Mouse (Mus musculus) intestine, postnatal 0 days (tissue): ENCODE measurements around the gene Hba-x. TPM values are rescaled to one million over a fixed set of nuclear protein-coding genes. Genes with fewer than 3 reads are reported as not detected.
A peak's percentile ranks its signal among the peaks of the same experiment; 100 is the strongest.

ENCODE experiments used
- ATAC-seq: fragments of 200-750 bp; cut with Nextera tagmentation; 2 replicates; pipeline ENCODE4 v1.8.0; 2017; ENCODE audit warnings: mild to moderate bottlenecking, moderate TSS enrichment, moderate library complexity
- H3K27ac ChIP-seq: fragments of 300-500 bp; sonication (generic); 2 replicates; pipeline ENCODE4 v1.5.1; 2014; ENCODE audit warnings: mild to moderate bottlenecking, low read depth, low read length, moderate library complexity
- H3K27me3 ChIP-seq: fragments of 300-500 bp; sonication (generic); replicated peaks from 2 replicates; pipeline ENCODE4 v1.6.1; 2014; ENCODE audit warnings: low read length, mixed read lengths; ENCODE audit not compliant: control insufficient read depth, insufficient read depth
- H3K36me3 ChIP-seq: fragments of 300-500 bp; sonication (generic); 2 replicates; pipeline ENCODE4 v1.6.1; 2014; ENCODE audit warnings: mild to moderate bottlenecking, moderate library complexity; ENCODE audit not compliant: control insufficient read depth, insufficient read depth
- H3K4me1 ChIP-seq: fragments of 300-500 bp; sonication (generic); replicated peaks from 2 replicates; pipeline ENCODE4 v1.6.1; 2014; ENCODE audit warnings: antibody characterized with exemption, low read length, mixed read lengths; ENCODE audit not compliant: control insufficient read depth, insufficient read depth
- H3K4me2 ChIP-seq: fragments of 300-500 bp; sonication (generic); replicated peaks from 2 replicates; pipeline ENCODE4 v1.6.1; 2014; ENCODE audit warnings: low read depth, mild to moderate bottlenecking, moderate library complexity
- H3K4me3 ChIP-seq: fragments of 300-500 bp; sonication (generic); 2 replicates; pipeline ENCODE4 v1.5.1; 2014; ENCODE audit warnings: low read depth, low read length
- H3K9ac ChIP-seq: fragments of 300-500 bp; sonication (generic); 2 replicates; pipeline ENCODE4 v1.6.1; 2014; ENCODE audit warnings: mild to moderate bottlenecking, low read depth, low read length
- H3K9me3 ChIP-seq: fragments of 300-500 bp; sonication (generic); 2 replicates; pipeline ENCODE4 v1.6.1; 2016; ENCODE audit warnings: mixed run types; ENCODE audit not compliant: control insufficient read depth
- CTCF ChIP-seq: sonication (generic); IDR thresholded peaks from 2 replicates; pipeline ENCODE4 v1.5.1; 2016; ENCODE audit warnings: low read depth, mild to moderate bottlenecking, control low read depth, antibody characterized with exemption, moderate library complexity
- WGBS: fragments of 180-500 bp; shearing (Covaris S2); extraction: QIAGEN DNeasy Blood & Tissue Kit; methylation state at CpG from one replicate; pipeline ENCODE4 v1.1.7; 2014; 5-methylcytosine and 5-hydroxymethylcytosine counted together
- polyA plus RNA-seq: library from polyadenylated mRNA; unstranded; fragments of >200 nt; fragmentation: Nextera tagmentation; extraction: Ambion mirVana; gene quantifications from 2 replicates; pipeline ENCODE4 v1.2.1, GENCODE M21; 2015

The Hba-x gene
- polyA plus RNA-seq, 1 experiment from 2014 or later, result 0.23 TPM

- no peak for ATAC-seq
- Histone ChIP-seq H3K27ac (no peak overlapping the region), H3K4me1 (0 out of 2 replicates have a peak, but pooled peaks cover 2% of the 10 kb centered on the region), H3K27me3 (no peaks in the 10 kb centered on the region), H3K9me3 (no peaks in the 10 kb centered on the region), H3K36me3 (peaks cover 42% of the 10 kb centered on the region), H3K4me3 (no peak overlapping the region), H3K9ac (no peak overlapping the region), H3K4me2 (no peak overlapping the region)
- WGBS, result 87% methylated on average over 3 of the region's 3 CpGs
- no peak for TF ChIP-seq CTCF
Measured at GRCm38 (mm10) chr11:32237411-32237795, 38.8 kb upstream of the Hba-x start.

DNA sequence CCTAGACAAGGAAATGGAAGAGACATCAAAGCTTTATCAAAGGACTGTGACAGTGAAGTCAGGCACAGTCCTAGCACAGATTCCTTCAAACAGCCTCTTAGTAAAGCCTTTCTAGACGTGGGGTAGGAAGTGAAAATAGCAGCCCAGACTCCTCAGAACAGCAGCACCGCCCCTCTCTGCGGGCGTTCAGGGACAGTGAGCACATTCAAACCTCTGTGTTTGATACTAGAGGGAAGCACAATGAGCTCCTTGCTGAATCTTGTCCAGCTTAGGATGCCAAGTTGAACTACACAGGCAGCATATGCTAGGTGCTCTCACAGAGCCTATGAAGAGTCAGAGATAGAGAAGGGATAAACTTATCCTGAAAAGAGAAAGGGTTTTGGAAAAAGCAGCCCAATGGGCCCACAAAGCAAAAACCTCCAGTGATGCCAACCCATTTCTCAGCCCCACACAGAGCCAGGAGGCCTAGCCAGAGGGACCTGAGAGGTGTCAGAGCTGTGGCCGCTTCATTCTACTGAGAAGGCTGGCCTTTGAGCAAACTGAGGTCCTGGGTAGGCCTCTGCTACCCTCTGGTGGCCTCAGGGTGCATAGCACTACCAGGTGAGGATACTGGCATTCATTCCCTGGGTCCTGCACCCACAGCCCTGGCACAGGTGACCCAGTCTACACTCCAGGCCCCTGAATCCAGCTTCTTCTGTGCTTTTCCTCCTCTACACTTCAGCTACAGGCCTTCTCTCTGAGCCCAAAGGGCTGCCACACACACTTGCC lies 37.9 kb upstream of the Hba-x start:
- Histone ChIP-seq H3K9me3 (no peaks in the 10 kb centered on the region), H3K4me2 (no peak overlapping the region), H3K27me3 (no peaks in the 10 kb centered on the region), H3K4me1 (peaks cover 2% of the 10 kb centered on the region; the same call in 1 of the 2 replicates), H3K9ac (no peak overlapping the region), H3K4me3 (no peak overlapping the region), H3K36me3 (peaks cover 48% of the 10 kb centered on the region), H3K27ac (no peak overlapping the region)
- peak; percentile 99 for TF ChIP-seq CTCF
- whole genome bisulfite sequencing, result 62% methylated on average over 5 of the region's 5 CpGs
- ATAC-seq, result peak; percentile 46; the same call in 1 of the 2 replicates

- Histone ChIP-seq H3K9me3 (no peaks in the 10 kb centered on the region), H3K36me3 (peaks cover 39% of the 10 kb centered on the region), H3K27ac (peak overlapping the region; percentile 87), H3K4me1 (peaks cover 2% of the 10 kb centered on the region; the same call in 1 of the 2 replicates), H3K4me3 (no peak overlapping the region), H3K9ac (peak overlapping the region; percentile 22; the same call in 1 of the 2 replicates), H3K27me3 (no peaks in the 10 kb centered on the region), H3K4me2 (no peak overlapping the region)
- peak; percentile 84 for ATAC-seq
- TF ChIP-seq CTCF, result no peak
Measured at GRCm38 (mm10) chr11:32241391-32241790, 34.8 kb upstream of the Hba-x start.

DNA sequence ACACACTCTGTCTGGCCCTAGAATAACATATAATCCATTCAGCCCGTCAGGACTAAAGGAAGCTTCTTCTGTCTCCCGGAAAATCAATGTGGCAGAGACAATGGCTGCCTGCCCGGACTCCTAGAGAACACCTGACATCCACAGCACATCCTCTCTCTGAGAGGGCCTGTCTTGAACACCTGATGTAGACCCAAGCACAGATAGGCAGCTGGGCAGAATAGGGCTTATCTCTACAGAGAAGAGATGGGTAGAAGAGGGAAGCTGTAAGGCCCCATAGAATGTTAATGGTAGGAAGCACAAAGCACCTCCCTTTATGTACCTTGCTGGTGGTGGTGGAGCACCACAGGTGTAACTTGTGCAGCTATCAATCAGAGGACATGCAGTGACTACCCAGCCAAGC lies 34.0 kb upstream of the Hba-x start:
- no peaks in the 10 kb centered on the region for H3K9me3 ChIP-seq
- ATAC-seq, result no peak
- TF ChIP-seq CTCF, result no peak
- no peak overlapping the region for H3K4me2 ChIP-seq
- H3K36me3 ChIP-seq, result peaks cover 46% of the 10 kb centered on the region
- peak overlapping the region; percentile 87 for H3K27ac ChIP-seq
- no peak overlapping the region for H3K4me3 ChIP-seq
- H3K4me1 ChIP-seq, result peaks cover 2% of the 10 kb centered on the region; the same call in 1 of the 2 replicates
- no peak overlapping the region for H3K9ac ChIP-seq
- no peaks in the 10 kb centered on the region for H3K27me3 ChIP-seq
- 75% methylated on average over 3 of the region's 3 CpGs for WGBS

GRCm38 (mm10) chr11:32243205-32243955 lies 32.8 kb upstream of the Hba-x start:
- Histone ChIP-seq H3K27me3 (no peaks in the 10 kb centered on the region), H3K4me2 (no peak overlapping the region), H3K9me3 (no peaks in the 10 kb centered on the region), H3K4me1 (peaks cover 2% of the 10 kb centered on the region; the same call in 1 of the 2 replicates), H3K27ac (no peak overlapping the region; the same call in 1 of the 2 replicates), H3K9ac (no peak overlapping the region), H3K4me3 (no peak overlapping the region), H3K36me3 (peaks cover 58% of the 10 kb centered on the region)
- ATAC-seq, result no peak
- 65% methylated on average over 7 of the region's 7 CpGs for WGBS
- no peak for TF ChIP-seq CTCF

GRCm38 (mm10) chr11:32244064-32244463 lies 32.1 kb upstream of the Hba-x start:
- Histone ChIP-seq H3K36me3 (peaks cover 57% of the 10 kb centered on the region), H3K4me3 (no peak overlapping the region), H3K9me3 (no peaks in the 10 kb centered on the region), H3K9ac (no peak overlapping the region), H3K4me2 (no peak overlapping the region), H3K4me1 (peaks cover 2% of the 10 kb centered on the region; the same call in 1 of the 2 replicates), H3K27me3 (no peaks in the 10 kb centered on the region), H3K27ac (no peak overlapping the region; the same call in 1 of the 2 replicates)
- 71% methylated on average over 3 of the region's 3 CpGs for WGBS
- ATAC-seq, result no peak
- TF ChIP-seq CTCF, result no peak
